Mouse (Mus musculus) kidney, postnatal 0 days (tissue): ENCODE results near the gene Mus81. TPM values are rescaled to one million over a fixed set of nuclear protein-coding genes. Genes with fewer than 3 reads are reported as not detected.
A peak's percentile ranks its signal among the peaks of the same experiment; 100 is the strongest.

Experiments used
- ATAC-seq: fragments of 200-750 bp; cut with Nextera tagmentation; replicated peaks from 2 replicates; pipeline ENCODE4 v1.8.0; 2017; ENCODE audit warnings: low read depth, moderate number of reproducible peaks, moderate TSS enrichment, moderate library complexity; ENCODE audit not compliant: low FRiP score
- DNase-seq: peaks from one replicate; pipeline ENCODE4 v3.0.0-alpha.2; 2016; ENCODE audit warnings: low spot score
- H3K27ac ChIP-seq: fragments of 300-500 bp; sonication (generic); 2 replicates; pipeline ENCODE4 v1.5.1; 2014; ENCODE audit warnings: mild to moderate bottlenecking
- H3K27me3 ChIP-seq: fragments of 300-500 bp; sonication (generic); 2 replicates; pipeline ENCODE4 v1.6.1; 2014; ENCODE audit warnings: low read length, mixed read lengths; ENCODE audit not compliant: insufficient read depth
- H3K36me3 ChIP-seq: fragments of 300-500 bp; sonication (generic); 2 replicates; pipeline ENCODE4 v1.6.1; 2014; ENCODE audit warnings: low read length, mixed read lengths; ENCODE audit not compliant: insufficient read depth
- H3K4me1 ChIP-seq: fragments of 300-500 bp; sonication (generic); replicated peaks from 2 replicates; pipeline ENCODE4 v1.6.1; 2014; ENCODE audit warnings: antibody characterized with exemption, low read length, mixed read lengths; ENCODE audit not compliant: insufficient read depth
- H3K4me2 ChIP-seq: fragments of 300-500 bp; sonication (generic); 2 replicates; pipeline ENCODE4 v1.6.1; 2014; ENCODE audit warnings: mild to moderate bottlenecking, low read length, moderate library complexity, mixed read lengths
- H3K4me3 ChIP-seq: fragments of 300-500 bp; sonication (generic); replicated peaks from 2 replicates; pipeline ENCODE4 v1.5.1; 2014; ENCODE audit warnings: low read depth, low read length
- H3K9ac ChIP-seq: fragments of 300-500 bp; sonication (generic); 2 replicates; pipeline ENCODE4 v1.6.1; 2014; ENCODE audit warnings: low read depth, low read length
- H3K9me3 ChIP-seq: fragments of 300-500 bp; sonication (generic); replicated peaks from 2 replicates; pipeline ENCODE4 v1.6.1; 2016; ENCODE audit warnings: low read length, inconsistent platforms, mixed read lengths
- CTCF ChIP-seq: IDR thresholded peaks from 2 replicates; pipeline ENCODE4 v1.5.1; 2016; ENCODE audit warnings: antibody characterized with exemption, low read depth, mild to moderate bottlenecking, moderate library complexity
- WGBS: fragments of 180-500 bp; shearing (Covaris S2); extraction: QIAGEN DNeasy Blood & Tissue Kit; methylation state at CpG from one replicate; pipeline ENCODE4 v1.1.7; 2014; 5-methylcytosine and 5-hydroxymethylcytosine counted together
- polyA plus RNA-seq: library from polyadenylated mRNA; unstranded; fragments of >200 nt; fragmentation: Nextera tagmentation; extraction: Ambion mirVana; gene quantifications from 2 replicates; pipeline ENCODE4 v1.2.1, GENCODE M21; 2015

Gene Mus81
- polyA plus RNA-seq, 1 experiment from 2014 or later = 31.3 TPM

- peak within 1 kb of the TSS; percentile 71 for H3K4me2 ChIP-seq
- TF ChIP-seq CTCF = peak; percentile 47; the same call in 1 of the 2 replicates
- H3K27me3 ChIP-seq = no peaks in the 10 kb centered on the region
- 4% methylated on average over 47 of the region's 47 CpGs for WGBS
- H3K9ac ChIP-seq = peak within 1 kb of the TSS; percentile 31; the same call in 1 of the 2 replicates
- H3K36me3 ChIP-seq = no peaks in the 10 kb centered on the region
- peaks cover 6% of the 10 kb centered on the region; the same call in 1 of the 2 replicates for H3K4me1 ChIP-seq
- H3K4me3 ChIP-seq = peak within 1 kb of the TSS; percentile 39
- peak; percentile 98 for DNase-seq
- no peak within 1 kb of the TSS; the same call in 1 of the 2 replicates for H3K27ac ChIP-seq
- peak; percentile 99 for ATAC-seq
- H3K9me3 ChIP-seq = no peaks in the 10 kb centered on the region
Measured at GRCm38 (mm10) chr19:5510031-5511026, 22.1 kb upstream of the Mus81 start, which contains the start of gene Snx32. Gene Snx32, minus strand, starts transcription at chr19:5510538.

GRCm38 (mm10) chr19:5503687-5504086 lies 15.5 kb upstream of the Mus81 start, which contains the start of gene 1700020D05Rik:
Gene 1700020D05Rik, minus strand, starts transcription at chr19:5503787.
- no peak within 1 kb of the TSS for H3K4me3 ChIP-seq
- H3K27ac ChIP-seq = no peak within 1 kb of the TSS
- WGBS = 36% methylated on average over 17 of the region's 17 CpGs
- H3K27me3 ChIP-seq = no peaks in the 10 kb centered on the region
- peak within 1 kb of the TSS; percentile 28 for H3K4me2 ChIP-seq
- no peak within 1 kb of the TSS for H3K9ac ChIP-seq
- DNase-seq (no peak), ATAC-seq (no peak)
- no peak for TF ChIP-seq CTCF
- no peaks in the 10 kb centered on the region for H3K9me3 ChIP-seq
- no peaks in the 10 kb centered on the region for H3K36me3 ChIP-seq
- H3K4me1 ChIP-seq = no peaks in the 10 kb centered on the region

GRCm38 (mm10) chr19:5500330-5500875 lies 12.2 kb upstream of the Mus81 start:
- H3K9ac ChIP-seq = no peak overlapping the region
- WGBS = 79% methylated on average over 2 of the region's 2 CpGs
- TF ChIP-seq CTCF = no peak
- H3K27me3 ChIP-seq = no peaks in the 10 kb centered on the region
- no peaks in the 10 kb centered on the region for H3K9me3 ChIP-seq
- no peaks in the 10 kb centered on the region for H3K4me1 ChIP-seq
- DNase-seq = no peak
- no peak overlapping the region for H3K4me2 ChIP-seq
- H3K4me3 ChIP-seq = no peak overlapping the region
- no peak for ATAC-seq
- H3K27ac ChIP-seq = no peak overlapping the region
- H3K36me3 ChIP-seq = peaks cover 18% of the 10 kb centered on the region

GRCm38 (mm10) chr19:5496052-5496370 lies 7.8 kb upstream of the Mus81 start:
- Histone ChIP-seq H3K27ac (no peak overlapping the region), H3K36me3 (peaks cover 34% of the 10 kb centered on the region), H3K9ac (no peak overlapping the region), H3K4me2 (no peak overlapping the region), H3K9me3 (no peaks in the 10 kb centered on the region), H3K4me3 (no peak overlapping the region), H3K4me1 (peaks cover 4% of the 10 kb centered on the region), H3K27me3 (no peaks in the 10 kb centered on the region)
- DNase-seq (no peak), ATAC-seq (no peak)
- TF ChIP-seq CTCF = no peak
- 84% methylated on average over 16 of the region's 16 CpGs for WGBS

GRCm38 (mm10) chr19:5495353-5496051 lies 7.3 kb upstream of the Mus81 start:
- Histone ChIP-seq H3K4me3 (no peak overlapping the region), H3K9ac (no peak overlapping the region), H3K27ac (no peak overlapping the region), H3K4me2 (no peak overlapping the region), H3K9me3 (no peaks in the 10 kb centered on the region), H3K4me1 (peaks cover 4% of the 10 kb centered on the region), H3K27me3 (no peaks in the 10 kb centered on the region), H3K36me3 (peaks cover 34% of the 10 kb centered on the region)
- ATAC-seq (no peak), DNase-seq (no peak)
- TF ChIP-seq CTCF = no peak
- 82% methylated on average over 12 of the region's 12 CpGs for WGBS

DNA sequence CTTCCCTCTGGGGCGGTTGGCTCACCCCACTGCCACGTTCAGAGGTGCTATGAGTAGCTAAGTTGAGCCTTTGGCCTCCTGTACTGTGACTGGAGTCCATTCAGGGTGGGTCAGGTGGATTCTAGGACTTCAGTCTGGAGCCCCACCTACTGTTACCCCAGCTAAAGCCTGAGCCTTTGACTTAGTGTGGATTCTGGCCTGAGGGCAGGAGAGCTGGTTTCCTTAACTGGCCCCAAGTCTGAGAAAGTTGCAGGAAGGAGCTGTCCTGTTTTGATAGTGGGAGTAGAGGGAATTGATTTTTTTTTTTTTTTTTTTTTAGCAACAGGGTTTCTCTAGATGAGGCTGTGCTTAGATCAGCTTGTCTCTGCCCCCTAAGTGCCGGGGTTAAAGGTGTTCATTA lies 6.1 kb upstream of the Mus81 start:
- Histone ChIP-seq H3K4me3 (no peak overlapping the region), H3K4me2 (no peak overlapping the region), H3K36me3 (peaks cover 34% of the 10 kb centered on the region), H3K27me3 (no peaks in the 10 kb centered on the region), H3K9me3 (no peaks in the 10 kb centered on the region), H3K27ac (no peak overlapping the region), H3K4me1 (peaks cover 4% of the 10 kb centered on the region), H3K9ac (no peak overlapping the region)
- ATAC-seq = no peak
- no peak for TF ChIP-seq CTCF
- WGBS = 83% methylated on average over 3 of the region's 3 CpGs
- no peak for DNase-seq
